Mouse (Mus musculus) Patski (cell line): ENCODE results near the gene Zbtb45. TPM values are rescaled to one million over a fixed set of nuclear protein-coding genes. Genes with fewer than 3 reads are reported as not detected.
A peak's percentile ranks its signal among the peaks of the same experiment; 100 is the strongest.

ENCODE experiments used
- ATAC-seq: fragments of 100-300 bp; one replicate; pipeline ENCODE4 v1.8.0; 2021
- CTCF ChIA-PET: fragments of 350-600 bp; sonication (Branson Sonifier 250); formaldehyde crosslinking; loops from one replicate; lab custom pipeline; 2022; ENCODE audit warnings: inconsistent platforms; lab: Charles Lee
- POLR2A ChIA-PET: fragments of 350-600 bp; sonication (Branson Sonifier 250); formaldehyde crosslinking; loops from one replicate; lab custom pipeline; 2022; ENCODE audit warnings: antibody characterized with exemption, inconsistent platforms; lab: Charles Lee
- DNase-seq: peaks from one replicate; pipeline ENCODE4 v3.0.0-alpha.2; 2011; ENCODE audit warnings: low read depth, low spot score
- H3K27me3 ChIP-seq: fragments of 371-371 bp; one replicate; pipeline ENCODE4 v1.5.1; 2021
- CTCF ChIP-seq: fragments of 100-300 bp; IDR thresholded peaks from one replicate; pipeline ENCODE4 v1.5.1; 2021
- in situ Hi-C: fragments of 300-500 bp; cut with MboI; formaldehyde crosslinking; loops from 3 replicates; pipeline ENCODE4 v1.11.1; 2018; ENCODE audit warnings: low pct_unique_long_range_greater_than_20kb, mixed read lengths
- polyA plus RNA-seq: library from polyadenylated mRNA; unstranded; gene quantifications from one replicate; pipeline ENCODE4 v1.2.3, GENCODE M21; 2021

Gene Zbtb45
- polyA plus RNA-seq, 1 experiment from 2014 or later, result 21.8 TPM

DNA sequence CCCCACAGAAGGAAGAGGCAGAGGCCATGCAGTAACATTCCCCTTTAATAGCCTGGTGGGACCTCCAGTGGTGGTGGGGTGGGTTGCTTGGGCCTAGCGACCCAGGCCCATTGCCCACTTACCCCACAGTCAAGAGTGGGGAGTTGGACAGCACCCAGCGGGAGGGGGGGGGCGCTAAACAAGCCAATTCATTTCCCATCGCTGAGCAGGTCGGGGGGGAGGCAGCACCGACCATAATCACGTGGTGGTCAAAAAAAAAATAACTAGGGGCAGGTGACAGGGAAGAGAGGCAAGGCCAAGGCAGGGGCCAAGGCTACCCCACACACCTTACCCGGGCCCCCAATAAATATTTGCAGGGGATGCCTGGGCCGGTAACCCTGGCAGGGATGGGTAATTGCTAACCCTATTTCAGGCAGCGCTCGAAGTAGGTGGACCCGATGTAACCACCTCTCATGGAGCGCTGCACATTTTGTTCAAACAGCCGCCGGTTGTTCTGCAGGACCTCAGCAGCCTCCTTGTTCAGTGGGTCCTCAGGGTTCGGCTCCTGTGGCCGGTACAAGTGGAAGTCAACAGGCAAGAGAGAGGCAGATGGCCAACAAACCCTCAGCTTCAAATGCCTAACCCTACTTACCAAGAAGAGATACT lies 25.5 kb upstream of the Zbtb45 start:
- DNase-seq, result no peak
- no peaks in the 10 kb centered on the region for H3K27me3 ChIP-seq
- no peak for ATAC-seq
- ChIA-PET CTCF (interaction anchor here (0.9 kb wide), 1 partner anchor 10 kb away, joined by 3 read pairs; no protein-coding TSS in a partner anchor), POLR2A (no interaction called here)
- in situ Hi-C loops, result no loop called here
- TF ChIP-seq CTCF, result no peak

DNA sequence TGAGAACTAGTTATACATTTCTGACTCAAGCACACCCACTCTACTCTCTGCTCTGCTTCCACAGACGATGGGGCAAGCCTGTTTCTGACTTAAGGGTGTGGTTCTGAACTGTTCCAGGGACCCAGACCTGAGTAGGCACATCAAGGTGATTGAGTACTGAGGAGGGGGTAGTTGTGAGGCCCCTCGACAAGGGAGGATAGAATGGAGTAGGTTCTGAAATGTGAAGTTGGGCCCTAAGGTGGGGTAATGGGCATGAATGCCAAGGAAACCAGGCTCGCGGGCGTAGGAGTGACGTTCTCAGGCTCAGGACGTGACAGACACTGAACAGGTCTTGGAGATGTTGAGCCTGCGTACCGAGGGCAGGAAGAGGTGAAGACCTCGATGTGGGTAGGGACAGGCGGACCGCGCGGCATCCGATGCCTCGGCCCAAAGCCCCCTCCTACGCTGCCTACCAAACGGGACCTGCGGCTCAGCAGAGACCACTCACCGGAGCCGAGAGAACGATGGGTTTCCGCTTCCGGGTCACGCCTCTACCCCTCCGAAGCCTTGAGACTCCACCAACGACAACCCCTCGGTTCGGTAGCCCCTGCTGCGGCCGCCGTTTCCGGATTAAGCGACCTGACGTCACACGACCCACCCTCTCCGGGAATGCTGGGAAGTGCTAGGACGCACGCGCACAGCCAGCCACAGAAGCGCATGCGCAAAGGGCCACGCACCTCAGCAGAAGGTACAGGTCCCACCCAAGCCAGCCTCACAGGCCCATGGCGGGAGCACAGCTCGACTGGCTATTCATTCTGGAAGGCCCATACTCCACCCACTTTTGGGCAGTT lies 24.5 kb upstream of the Zbtb45 start, which contains the start of gene Chmp2a:
Gene Chmp2a, minus strand, starts transcription at position 660 of the 830 bp plus-strand sequence.
- CTCF ChIA-PET, result interaction anchor here (0.9 kb wide), 1 partner anchor 9 kb away, joined by 3 read pairs; no protein-coding TSS in a partner anchor
- POLR2A ChIA-PET, result no interaction called here
- in situ Hi-C loops, result no loop called here
- TF ChIP-seq CTCF, result no peak
- DNase-seq (no peak), ATAC-seq (peak; percentile 64)
- no peaks in the 10 kb centered on the region for H3K27me3 ChIP-seq

DNA sequence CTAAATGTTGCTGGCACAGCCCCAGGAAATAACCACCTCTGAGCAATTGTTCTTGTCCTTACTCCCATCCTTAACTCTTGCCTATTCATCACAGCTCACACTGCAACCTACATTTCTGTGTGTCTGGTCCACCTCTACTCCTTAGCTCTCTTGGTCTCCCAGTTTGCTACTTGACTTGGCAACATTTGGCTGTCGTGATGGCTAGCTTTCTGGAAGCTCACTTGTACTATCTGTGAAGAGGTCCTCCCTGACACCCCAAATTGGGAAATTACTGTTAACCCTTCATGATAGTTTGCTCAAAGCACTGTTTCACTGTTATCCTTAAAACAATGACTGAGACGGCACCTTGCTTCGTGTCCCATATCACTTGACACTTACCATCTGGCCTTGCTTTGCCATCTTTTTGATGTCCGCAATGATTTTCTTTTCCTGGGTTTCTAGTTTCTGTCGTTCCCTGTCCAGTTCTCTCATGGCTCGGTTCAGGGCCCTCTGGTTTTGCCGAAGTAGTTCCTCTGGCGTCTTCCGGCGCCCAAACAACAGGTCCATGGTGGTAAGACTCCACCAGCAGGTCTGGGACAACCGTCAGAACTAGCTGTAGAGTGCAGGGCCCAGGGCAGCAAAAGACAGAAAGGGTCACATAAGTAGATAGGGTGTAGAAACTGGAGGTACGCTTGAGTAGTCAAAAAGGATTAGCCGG lies 23.8 kb upstream of the Zbtb45 start:
- TF ChIP-seq CTCF, result no peak
- H3K27me3 ChIP-seq, result no peaks in the 10 kb centered on the region
- DNase-seq (no peak), ATAC-seq (no peak)
- in situ Hi-C loops, result no loop called here
- CTCF ChIA-PET, result no interaction called here
- POLR2A ChIA-PET, result no interaction called here

DNA sequence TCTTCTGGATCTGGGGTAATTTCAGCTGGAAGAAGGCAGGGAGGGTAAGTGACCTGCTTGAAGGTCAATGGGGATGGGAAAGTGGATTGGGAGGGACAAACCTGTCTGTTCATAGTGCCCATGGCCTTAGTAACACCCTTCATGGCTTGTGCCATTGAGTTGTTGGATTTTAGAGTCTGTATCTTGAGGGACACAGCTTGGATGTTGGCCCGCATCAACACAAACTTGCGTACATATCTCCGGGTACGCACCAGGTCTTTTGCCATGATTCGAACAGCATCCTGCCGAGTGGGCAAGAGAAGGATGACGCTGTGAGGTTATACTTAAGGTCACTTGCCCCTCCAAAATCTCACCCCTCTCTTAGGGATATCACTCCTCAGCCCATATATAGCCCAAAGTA lies 22.7 kb upstream of the Zbtb45 start:
- no peaks in the 10 kb centered on the region for H3K27me3 ChIP-seq
- in situ Hi-C loops, result no loop called here
- ChIA-PET POLR2A (no interaction called here), CTCF (no interaction called here)
- ATAC-seq (no peak), DNase-seq (no peak)
- TF ChIP-seq CTCF, result no peak

DNA sequence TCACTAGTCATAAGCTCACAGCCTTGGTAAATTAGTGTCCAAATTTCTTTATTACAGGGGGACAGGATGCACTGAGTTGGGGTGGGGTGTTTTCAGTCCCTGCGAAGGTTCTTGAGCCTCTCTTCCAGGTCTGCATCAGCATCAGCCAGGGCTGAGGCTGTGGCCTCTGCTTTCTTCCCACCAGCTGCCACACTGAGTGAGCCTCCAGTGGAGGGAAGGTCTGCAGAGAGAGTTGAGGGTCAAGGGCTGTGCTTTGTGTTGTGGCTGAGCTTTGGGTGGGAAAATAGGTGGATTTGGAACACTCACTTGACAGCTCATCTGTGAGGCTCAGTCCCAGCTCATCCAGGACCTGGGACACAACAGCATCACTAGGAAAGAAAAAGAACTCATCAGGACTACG lies 22.1 kb upstream of the Zbtb45 start:
- ChIA-PET POLR2A (no interaction called here), CTCF (no interaction called here)
- no peaks in the 10 kb centered on the region for H3K27me3 ChIP-seq
- DNase-seq (no peak), ATAC-seq (no peak)
- no peak for TF ChIP-seq CTCF
- in situ Hi-C loops, result no loop called here

DNA sequence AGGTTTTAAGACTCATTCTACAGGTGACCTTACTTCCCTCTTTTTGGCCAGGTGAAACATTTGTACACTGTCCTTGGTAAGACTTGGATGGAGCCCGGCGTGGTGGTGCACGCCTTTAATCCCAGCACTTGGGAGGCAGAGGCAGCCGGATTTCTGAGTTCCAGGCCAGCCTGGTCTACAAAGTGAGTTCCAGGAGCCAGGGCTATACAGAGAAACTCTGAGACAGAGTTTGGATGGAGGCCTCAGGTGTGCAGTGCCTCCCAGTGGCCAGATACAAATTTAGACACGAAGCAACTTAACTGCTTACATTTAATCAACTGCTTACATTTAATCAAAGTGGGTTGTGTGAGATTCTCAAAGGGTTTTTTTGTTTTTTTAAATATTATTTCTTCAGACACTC lies 21.2 kb upstream of the Zbtb45 start:
- no peak for ATAC-seq
- H3K27me3 ChIP-seq, result no peaks in the 10 kb centered on the region
- DNase-seq, result no peak
- in situ Hi-C loops, result no loop called here
- no peak for TF ChIP-seq CTCF
- POLR2A ChIA-PET, result no interaction called here
- CTCF ChIA-PET, result interaction anchor here (3.4 kb wide), 1 partner anchor 21 kb away, joined by 11 read pairs; the partner anchor contains the start of gene Zbtb45

DNA sequence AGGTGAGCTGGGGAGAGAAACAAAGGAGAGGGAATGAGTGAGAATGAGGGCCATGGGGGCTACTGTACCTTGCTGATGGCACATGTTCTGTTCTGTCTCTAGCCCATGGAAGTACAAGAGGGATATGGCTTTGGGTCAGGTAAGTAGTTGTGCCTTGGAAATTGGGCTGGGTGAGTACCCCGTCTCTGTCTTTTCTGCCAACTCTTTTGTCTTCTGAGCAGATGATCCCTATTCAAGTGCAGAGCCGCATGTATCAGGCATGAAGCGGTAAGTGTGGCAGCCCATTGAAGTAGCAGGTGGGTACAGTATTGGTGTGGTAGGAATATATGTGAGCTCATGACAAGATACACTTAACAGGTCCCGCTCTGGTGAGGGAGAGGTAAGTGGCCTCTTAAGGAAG lies 19.2 kb upstream of the Zbtb45 start:
- no peaks in the 10 kb centered on the region for H3K27me3 ChIP-seq
- in situ Hi-C loops, result no loop called here
- ChIA-PET POLR2A (interaction anchor here (1.6 to 2.6 kb wide), 2 partner anchors 8 to 19 kb away, joined by 4 to 8 read pairs; partner anchors contain the start of gene Zbtb45), CTCF (interaction anchor here (3.4 kb wide), 1 partner anchor 19 kb away, joined by 11 read pairs; the partner anchor contains the start of gene Zbtb45)
- DNase-seq, result no peak
- ATAC-seq, result no peak
- no peak for TF ChIP-seq CTCF

DNA sequence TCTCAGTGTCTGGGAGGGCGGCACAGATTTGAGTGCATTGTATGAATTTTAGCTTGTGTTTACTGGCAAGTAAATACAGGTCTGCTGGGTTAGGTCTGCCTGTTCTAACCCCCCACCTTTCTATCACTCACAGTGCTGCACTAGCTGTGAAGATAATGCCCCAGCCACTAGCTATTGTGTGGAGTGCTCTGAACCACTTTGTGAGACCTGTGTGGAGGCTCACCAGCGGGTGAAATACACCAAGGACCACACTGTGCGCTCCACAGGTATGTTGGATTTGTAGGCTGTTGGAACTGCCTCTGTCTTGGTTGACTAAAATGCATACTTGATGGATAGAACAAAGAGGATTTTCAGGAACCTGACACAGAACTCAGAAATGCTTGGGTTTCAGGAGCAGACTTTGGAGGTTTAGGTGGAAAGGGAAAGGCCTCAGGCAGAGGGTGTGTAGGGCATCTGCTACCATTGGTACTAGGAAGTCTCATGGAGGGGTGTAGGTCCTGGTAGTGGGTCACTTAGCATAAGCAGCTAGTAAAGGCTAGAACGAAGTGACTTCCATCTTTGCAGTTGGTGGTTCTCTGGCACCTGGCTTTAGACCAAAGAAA lies 15.8 kb upstream of the Zbtb45 start:
- no peak for TF ChIP-seq CTCF
- ATAC-seq, result no peak
- ChIA-PET CTCF (interaction anchor here (0.8 kb wide), 1 partner anchor 9 kb away, joined by 3 read pairs; the partner anchor contains the start of gene Chmp2a), POLR2A (interaction anchor here (0.8 to 2.5 kb wide), 2 partner anchors 13 to 15 kb away, joined by 3 to 8 read pairs; partner anchors contain the start of gene Ube2m)
- in situ Hi-C loops, result no loop called here
- H3K27me3 ChIP-seq, result no peaks in the 10 kb centered on the region
- DNase-seq, result no peak

DNA sequence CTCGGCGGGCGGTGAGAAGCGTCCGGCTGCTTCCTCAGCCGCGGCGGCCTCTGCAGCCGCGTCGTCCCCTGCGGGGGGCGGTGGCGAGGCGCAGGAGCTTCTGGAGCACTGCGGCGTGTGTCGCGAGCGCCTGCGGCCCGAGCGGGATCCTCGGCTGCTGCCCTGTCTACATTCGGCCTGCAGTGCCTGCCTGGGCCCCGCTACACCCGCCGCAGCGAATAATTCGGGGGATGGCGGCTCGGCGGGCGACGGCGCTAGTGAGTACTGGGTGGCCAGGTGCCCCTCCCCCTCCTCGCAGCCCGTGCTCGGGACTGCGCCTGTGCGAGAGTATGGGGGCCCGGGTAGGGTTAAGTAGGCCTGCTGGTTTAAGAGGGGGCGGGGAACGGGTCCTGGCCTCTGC lies 15.0 kb upstream of the Zbtb45 start:
- ChIA-PET CTCF (interaction anchor here (0.8 kb wide), 1 partner anchor 10 kb away, joined by 3 read pairs; the partner anchor contains the start of gene Chmp2a), POLR2A (interaction anchor here (0.8 to 2.5 kb wide), 2 partner anchors 14 to 16 kb away, joined by 3 to 8 read pairs; partner anchors contain the start of gene Ube2m)
- no peaks in the 10 kb centered on the region for H3K27me3 ChIP-seq
- ATAC-seq, result peak; percentile 41
- TF ChIP-seq CTCF, result no peak
- in situ Hi-C loops, result no loop called here
- DNase-seq, result no peak
